In genomic region chr7:46839446-46839845, GRCm38 (mm10) we compare ENCODE assay signal across 9 mouse cellular contexts. TPM values are rescaled to one million over a fixed set of nuclear protein-coding genes. Genes with fewer than 3 reads are reported as not detected.
DNase-seq lines count a peak whose midpoint lies in the region; ATAC-seq and TF ChIP-seq lines count a peak whose summit lies in the region.
"Had no signal": no experiment of that assay in that cellular context is flagged by ENCODE, and none has a peak within 500 bp of the region (broad histone marks: within the 10 kb centered on the region; RNA-seq: fewer than 3 reads in every experiment).

No protein-coding gene starts in this region.

- intact Hi-C loops in heart, postnatal 25 days (cut with DNase I) = no loop called here

- peak overlapping the region; percentile 45 for H3K4me2 ChIP-seq in embryonic facial prominence, embryonic 14.5 days (ENCODE audit: low read depth, low read length)
- H3K4me2 ChIP-seq in lung, postnatal 0 days (replicated peaks; ENCODE audit: low read depth, low read length) = peak overlapping the region; percentile 21; the same call in 1 of the 2 replicates

- no peaks in the 10 kb centered on the region for H3K9me3 ChIP-seq in embryonic facial prominence, embryonic 14.5 days (ENCODE audit: control insufficient read depth, low read length)
- H3K9me3 ChIP-seq in lung, postnatal 0 days (ENCODE audit: low read length) = no peaks in the 10 kb centered on the region

- no peak overlapping the region for H3K4me3 ChIP-seq in embryonic facial prominence, embryonic 14.5 days (ENCODE audit: low read depth, low read length)
- no peak overlapping the region for H3K4me3 ChIP-seq in lung, postnatal 0 days (ENCODE audit: low read depth, low read length)

- no peak for TF ChIP-seq EP300 in lung, postnatal 0 days (IDR thresholded peaks at IDR 0.05)

- peaks cover 24% of the 10 kb centered on the region for H3K4me1 ChIP-seq in embryonic facial prominence, embryonic 14.5 days (ENCODE audit: control insufficient read depth, insufficient read depth, low read length)
- peaks cover 27% of the 10 kb centered on the region for H3K4me1 ChIP-seq in lung, postnatal 0 days (ENCODE audit: insufficient read depth, low read depth, low read length)

- no peak for TF ChIP-seq CTCF in lung, postnatal 0 days (IDR thresholded peaks at IDR 0.05)

- no peaks in the 10 kb centered on the region for H3K27me3 ChIP-seq in embryonic facial prominence, embryonic 14.5 days (replicated peaks; ENCODE audit: control insufficient read depth, insufficient read depth, low read length)
- no peaks in the 10 kb centered on the region for H3K27me3 ChIP-seq in lung, postnatal 0 days (replicated peaks; ENCODE audit: insufficient read depth, low read length)

- no peak overlapping the region for H3K9ac ChIP-seq in embryonic facial prominence, embryonic 14.5 days (ENCODE audit: low read depth, low read length)
- no peak overlapping the region for H3K9ac ChIP-seq in lung, postnatal 0 days (replicated peaks; ENCODE audit: low read depth)

- no peaks in the 10 kb centered on the region for H3K36me3 ChIP-seq in embryonic facial prominence, embryonic 14.5 days (ENCODE audit: control insufficient read depth, insufficient read depth, low read length)
- no peaks in the 10 kb centered on the region for H3K36me3 ChIP-seq in lung, postnatal 0 days (ENCODE audit: insufficient read depth, low read length)

- ATAC-seq in embryonic facial prominence, embryonic 14.5 days (ENCODE audit: low read depth) = peak; percentile 6; the same call in 1 of the 2 replicates
- peak; percentile 43 for ATAC-seq in lung, postnatal 0 days
- no peak for ATAC-seq in erythroblast, adult 5-6 weeks (replicated peaks; ENCODE audit: low FRiP score, poor library complexity, severe bottlenecking)

- DNase-seq in heart, adult 11 months = peak; percentile 91
- DNase-seq in heart, postnatal 25 days (ENCODE audit: low spot score) = no peak
- DNase-seq in embryonic facial prominence, embryonic 14.5 days (ENCODE audit: low spot score) = no peak
- DNase-seq in kidney, adult 18-20 months = peak; percentile 74
- DNase-seq in lung, postnatal 0 days (ENCODE audit: low spot score) = peak; percentile 64
- no peak for DNase-seq in layer of hippocampus, postnatal 36 days
- no peak for DNase-seq in layer of hippocampus, adult 11-12 months (ENCODE audit: low spot score)

- 37% methylated on average over 7 of the region's 7 CpGs for WGBS in embryonic facial prominence, embryonic 14.5 days
- 44% methylated on average over 7 of the region's 7 CpGs for WGBS in lung, postnatal 0 days

- peak overlapping the region; percentile 90 for H3K27ac ChIP-seq in embryonic facial prominence, embryonic 14.5 days (replicated peaks; ENCODE audit: low read depth, low read length)
- H3K27ac ChIP-seq in lung, postnatal 0 days (ENCODE audit: low read length) = peak overlapping the region; percentile 87

RNA-seq across cellular contexts. Expression of gene Ldha, which starts 1.8 kb away (rescaled TPM):
- total RNA-seq in heart, postnatal 25 days (2021) = 100 to 1,000 TPM; 799 to 856 TPM
- 1,559 and 1,681 TPM in 2 replicates for polyA plus RNA-seq in embryonic facial prominence, embryonic 14.5 days (2014; fragmentation: Nextera tagmentation; extraction: Ambion mirVana)
- polyA plus RNA-seq in lung, postnatal 0 days (2015; fragmentation: Nextera tagmentation; extraction: Ambion mirVana) = 533 and 589 TPM in 2 replicates
- total RNA-seq in layer of hippocampus, postnatal 36 days (2021) = 100 to 1,000 TPM; 286 to 311 TPM
- 108 and 109 TPM in 2 replicates for total RNA-seq in erythroblast, adult 5-6 weeks (2015; ENCODE audit: low replicate concordance)
- 53.0 and 92.1 TPM in 2 replicates for total RNA-seq in erythroblast, adult 5-6 weeks (2017; ENCODE audit: low replicate concordance)

RNA-seq across cellular contexts. Expression of gene Ldhc, which starts 21.6 kb away (rescaled TPM):
- not detected for total RNA-seq in heart, postnatal 25 days (2021)
- polyA plus RNA-seq in embryonic facial prominence, embryonic 14.5 days (2014; fragmentation: Nextera tagmentation; extraction: Ambion mirVana) = 0.26 TPM in 1 of 2 replicates, not detected in the other
- 0.11 TPM in 1 of 2 replicates, not detected in the other for polyA plus RNA-seq in lung, postnatal 0 days (2015; fragmentation: Nextera tagmentation; extraction: Ambion mirVana)
- not detected for total RNA-seq in layer of hippocampus, postnatal 36 days (2021)
- total RNA-seq in erythroblast, adult 5-6 weeks (2015; ENCODE audit: low replicate concordance) = 3.8 TPM in 1 of 2 replicates, not detected in the other
- total RNA-seq in erythroblast, adult 5-6 weeks (2017; ENCODE audit: low replicate concordance) = 0.56 TPM in 1 of 2 replicates, not detected in the other
- polyA plus RNA-seq: large intestine, adult 2 months had no signal

RNA-seq across cellular contexts. Expression of gene Gtf2h1, which starts 43.5 kb away (rescaled TPM):
- total RNA-seq in heart, postnatal 25 days (2021) = 10 to 100 TPM; 15.7 to 16.9 TPM
- polyA plus RNA-seq in embryonic facial prominence, embryonic 14.5 days (2014; fragmentation: Nextera tagmentation; extraction: Ambion mirVana) = 51.2 and 56.7 TPM in 2 replicates
- polyA plus RNA-seq in lung, postnatal 0 days (2015; fragmentation: Nextera tagmentation; extraction: Ambion mirVana) = 29.1 and 30.6 TPM in 2 replicates
- total RNA-seq in layer of hippocampus, postnatal 36 days (2021) = 10 to 100 TPM; 36.9 to 37.2 TPM
- 11.3 and 21.3 TPM in 2 replicates for total RNA-seq in erythroblast, adult 5-6 weeks (2015; ENCODE audit: low replicate concordance)
- 15.8 and 19.5 TPM in 2 replicates for total RNA-seq in erythroblast, adult 5-6 weeks (2017; ENCODE audit: low replicate concordance)

RNA-seq across cellular contexts. Expression of gene Hps5, which starts 43.6 kb away (rescaled TPM):
- total RNA-seq in heart, postnatal 25 days (2021) = 10 to 100 TPM in 1 of 2 experiments, 1 to 10 TPM in 1; 8.6 to 10.5 TPM
- polyA plus RNA-seq in embryonic facial prominence, embryonic 14.5 days (2014; fragmentation: Nextera tagmentation; extraction: Ambion mirVana) = 16.2 and 17.3 TPM in 2 replicates
- 12.7 and 13.7 TPM in 2 replicates for polyA plus RNA-seq in lung, postnatal 0 days (2015; fragmentation: Nextera tagmentation; extraction: Ambion mirVana)
- 10 to 100 TPM; 16.2 to 16.4 TPM for total RNA-seq in layer of hippocampus, postnatal 36 days (2021)
- total RNA-seq in erythroblast, adult 5-6 weeks (2015; ENCODE audit: low replicate concordance) = 13.0 and 16.5 TPM in 2 replicates
- 4.7 and 10.7 TPM in 2 replicates for total RNA-seq in erythroblast, adult 5-6 weeks (2017; ENCODE audit: low replicate concordance)

Comparison
In these comparisons a context has a peak if more than half of its experiments do, and no peak if none do; other contexts are left out.
1. DNase-seq: peak in heart, adult 11 months (single experiment), kidney, adult 18-20 months (single experiment) and lung, postnatal 0 days (single experiment); none in heart, postnatal 25 days (single experiment), embryonic facial prominence, embryonic 14.5 days (single experiment), layer of hippocampus, postnatal 36 days (0 of 2) and layer of hippocampus, adult 11-12 months (single experiment).